Mouse (Mus musculus) left cerebral cortex, postnatal 10 days (tissue): ENCODE measurements around the gene Orai3. TPM values are rescaled to one million over a fixed set of nuclear protein-coding genes. Genes with fewer than 3 reads are reported as not detected.
"Not testable (repeated sequence)": the region's sequence is repeated elsewhere in the genome, so short reads cannot be mapped to it uniquely, and the experiment has no call there.

ENCODE experiments used
- DNase-seq, 2 experiments: peaks; one replicate each; pipeline ENCODE4 v3.0.0; 2021 to 2022; ENCODE audit warnings: low spot score in 2 of 2, mixed read lengths in 1 of 2; ENCODE audit errors: extremely low spot score in 1 of 2
- intact Hi-C: fragments of 180-260 bp; cut with DNase I; formaldehyde crosslinking; loops from one replicate; pipeline ENCODE4 v1.15.1; 2025
- total RNA-seq, 2 experiments: library from RNA; stranded (reverse); gene quantifications; 2 replicates each; pipeline ENCODE4 v1.2.3; 2021

The Orai3 gene
- total RNA-seq, 2 experiments from 2014 or later: 17.4 to 19.6 TPM

- DNase-seq: no peak
- intact Hi-C loops: no loop called here
Measured at GRCm38 (mm10) chr7:127759716-127760115, 9.9 kb upstream of the Orai3 start.

- intact Hi-C loops: no loop called here
- no peak for DNase-seq
Measured at GRCm38 (mm10) chr7:127760478-127760877, 9.1 kb upstream of the Orai3 start.

GRCm38 (mm10) chr7:127761026-127761425 lies 8.6 kb upstream of the Orai3 start:
- intact Hi-C loops: no loop called here
- peak in 1 of 2 experiments; percentile 73 for DNase-seq

- intact Hi-C loops: no loop called here
- no peak for DNase-seq
Measured at GRCm38 (mm10) chr7:127763642-127764041, 6.0 kb upstream of the Orai3 start.

- intact Hi-C loops: no loop called here
- DNase-seq: no peak
Measured at GRCm38 (mm10) chr7:127765756-127766155, 3.9 kb upstream of the Orai3 start.

GRCm38 (mm10) chr7:127766851-127767609 lies 2.6 kb upstream of the Orai3 start:
- DNase-seq: no peak
- intact Hi-C loops: no loop called here

GRCm38 (mm10) chr7:127767671-127768345 lies 1.8 kb upstream of the Orai3 start:
- no peak for DNase-seq
- intact Hi-C loops: no loop called here

- peak in 1 of 2 experiments; percentile 52 for DNase-seq
- intact Hi-C loops: no loop called here
Measured at GRCm38 (mm10) chr7:127768346-127768996, 1.1 kb upstream of the Orai3 start.

- intact Hi-C loops: no loop called here
- DNase-seq: peak; percentile 96 to 99
Measured at GRCm38 (mm10) chr7:127768997-127769593, 520 bp upstream of the Orai3 start.

GRCm38 (mm10) chr7:127770039-127770905 lies 657 bp downstream of the Orai3 start:
- intact Hi-C loops: no loop called here
- DNase-seq: no peak

GRCm38 (mm10) chr7:127771262-127771661 lies 1.6 kb downstream of the Orai3 start:
- no peak for DNase-seq
- intact Hi-C loops: no loop called here

- intact Hi-C loops: no loop called here
Measured at GRCm38 (mm10) chr7:127772080-127772479, 2.5 kb downstream of the Orai3 start.

GRCm38 (mm10) chr7:127772557-127772956 lies 2.9 kb downstream of the Orai3 start:
- no peak for DNase-seq
- intact Hi-C loops: no loop called here

More at GRCm38 (mm10) chr7:127772080-127772479, 2.5 kb downstream of the Orai3 start:
- no peak for DNase-seq

- DNase-seq: peak in 1 of 2 experiments; percentile 84
- intact Hi-C loops: no loop called here
Measured at GRCm38 (mm10) chr7:127773664-127774384, 4.2 kb downstream of the Orai3 start.

- intact Hi-C loops, DNase-seq: not testable (repeated sequence)
Measured at GRCm38 (mm10) chr7:127775837-127776236, 6.2 kb downstream of the Orai3 start.

GRCm38 (mm10) chr7:127776426-127776825 lies 6.8 kb downstream of the Orai3 start, which contains the start of gene Setd1a:
Gene Setd1a, plus strand, starts transcription at chr7:127776670.
- peak; percentile 85 to 95 for DNase-seq
- intact Hi-C loops: no loop called here

GRCm38 (mm10) chr7:127776878-127777473 lies 7.4 kb downstream of the Orai3 start:
- intact Hi-C loops: no loop called here
- DNase-seq: peak; percentile 93 to 99
